ENCODE assay signal across 11 mouse cellular contexts in the genomic region with DNA sequence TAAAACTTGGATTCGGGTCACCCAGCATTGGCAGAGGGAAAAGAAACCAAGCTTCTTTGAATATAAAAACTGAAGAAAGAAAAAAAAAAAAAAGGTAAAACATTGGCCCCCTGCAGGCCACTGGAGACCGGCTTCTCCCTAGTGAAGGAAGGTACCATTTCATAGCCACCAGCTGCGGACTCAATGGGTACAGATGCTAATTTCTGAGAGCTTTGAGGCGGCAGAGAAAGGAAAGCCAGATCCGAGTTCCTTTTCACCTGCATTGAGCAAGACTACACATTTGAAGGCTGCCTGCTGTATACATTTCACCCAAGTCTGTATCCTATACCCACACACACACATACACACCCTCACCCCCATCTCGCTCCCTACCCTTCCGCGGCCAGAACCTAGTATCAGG. TPM values are rescaled to one million over a fixed set of nuclear protein-coding genes. Genes with fewer than 3 reads are reported as not detected.
DNase-seq lines count a peak whose midpoint lies in the region; ATAC-seq and TF ChIP-seq lines count a peak whose summit lies in the region.
"Had no signal": no experiment of that assay in that cellular context is flagged by ENCODE, and none has a peak within 500 bp of the region (broad histone marks: within the 10 kb centered on the region; RNA-seq: fewer than 3 reads in every experiment).

No protein-coding gene starts in this region.

- H3K4me2 ChIP-seq in kidney, embryonic 16.5 days (replicated peaks; ENCODE audit: low read depth, low read length): peak overlapping the region; percentile 51
- H3K4me2 ChIP-seq in embryonic facial prominence, embryonic 12.5 days (replicated peaks): peak overlapping the region; percentile 39
- peak overlapping the region; percentile 49 for H3K4me2 ChIP-seq in hindbrain, embryonic 13.5 days
- peak overlapping the region; percentile 48 for H3K4me2 ChIP-seq in midbrain, postnatal 0 days (ENCODE audit: low read depth, low read length, poor library complexity, severe bottlenecking)

- no peaks in the 10 kb centered on the region for H3K36me3 ChIP-seq in kidney, embryonic 16.5 days (ENCODE audit: insufficient read depth, low read length)
- H3K36me3 ChIP-seq in embryonic facial prominence, embryonic 12.5 days: no peaks in the 10 kb centered on the region
- H3K36me3 ChIP-seq in hindbrain, embryonic 13.5 days: no peaks in the 10 kb centered on the region
- H3K36me3 ChIP-seq in midbrain, postnatal 0 days (ENCODE audit: insufficient read depth, low read length): no peaks in the 10 kb centered on the region

- TF ChIP-seq CTCF in midbrain, postnatal 0 days (IDR thresholded peaks at IDR 0.05): peak; percentile 4; the same call in 1 of the 2 replicates

- ATAC-seq in kidney, embryonic 16.5 days (ENCODE audit: low FRiP score, low TSS enrichment): no peak
- no peak for ATAC-seq in embryonic facial prominence, embryonic 12.5 days (ENCODE audit: insufficient number of reproducible peaks, insufficient read depth, low FRiP score, low TSS enrichment)
- no peak for ATAC-seq in hindbrain, embryonic 13.5 days (ENCODE audit: low FRiP score)
- no peak for ATAC-seq in midbrain, postnatal 0 days (ENCODE audit: low FRiP score)

- no peak for DNase-seq in kidney, postnatal 25 days
- DNase-seq in midbrain, postnatal 0 days (ENCODE audit: low spot score): no peak
- no peak for DNase-seq in cerebellum, adult 9-11 months
- DNase-seq in ovary, adult 18-20 months (ENCODE audit: low spot score): no peak
- no peak for DNase-seq in gastrocnemius, postnatal 36 days
- DNase-seq: adrenal gland, adult 2 months; gastrocnemius, postnatal 14 days; right cerebral cortex, adult 18-20 months had no signal

- intact Hi-C loops in gastrocnemius, postnatal 36 days (cut with DNase I): no loop called here

- no peaks in the 10 kb centered on the region for H3K27me3 ChIP-seq in kidney, embryonic 16.5 days (ENCODE audit: insufficient read depth, low read length)
- no peaks in the 10 kb centered on the region for H3K27me3 ChIP-seq in embryonic facial prominence, embryonic 12.5 days
- H3K27me3 ChIP-seq in hindbrain, embryonic 13.5 days: 0 out of 2 replicates have a peak, but pooled peaks cover 11% of the 10 kb centered on the region
- H3K27me3 ChIP-seq in midbrain, postnatal 0 days (ENCODE audit: insufficient read depth, low read length): no peaks in the 10 kb centered on the region

- H3K9ac ChIP-seq in kidney, embryonic 16.5 days (replicated peaks; ENCODE audit: low read length): no peak overlapping the region; the same call in 1 of the 2 replicates
- H3K9ac ChIP-seq in embryonic facial prominence, embryonic 12.5 days: no peak overlapping the region
- peak overlapping the region; percentile 61 for H3K9ac ChIP-seq in hindbrain, embryonic 13.5 days
- H3K9ac ChIP-seq in midbrain, postnatal 0 days (replicated peaks; ENCODE audit: low read length, poor library complexity, severe bottlenecking): peak overlapping the region; percentile 51; the same call in 1 of the 2 replicates

- H3K4me1 ChIP-seq in kidney, embryonic 16.5 days (ENCODE audit: insufficient read depth, low read length): peaks cover 76% of the 10 kb centered on the region
- peaks cover 96% of the 10 kb centered on the region for H3K4me1 ChIP-seq in embryonic facial prominence, embryonic 12.5 days
- peaks cover 99% of the 10 kb centered on the region for H3K4me1 ChIP-seq in hindbrain, embryonic 13.5 days (replicated peaks)
- H3K4me1 ChIP-seq in midbrain, postnatal 0 days (ENCODE audit: insufficient read depth, low read length): peaks cover 10% of the 10 kb centered on the region; the same call in 1 of the 2 replicates

- H3K4me3 ChIP-seq in kidney, embryonic 16.5 days (ENCODE audit: low read length): no peak overlapping the region
- no peak overlapping the region for H3K4me3 ChIP-seq in embryonic facial prominence, embryonic 12.5 days
- H3K4me3 ChIP-seq in hindbrain, embryonic 13.5 days: peak overlapping the region; percentile 20; the same call in 1 of the 2 replicates
- peak overlapping the region; percentile 22; the same call in 1 of the 2 replicates for H3K4me3 ChIP-seq in midbrain, postnatal 0 days (ENCODE audit: low read depth, low read length)

- no peak overlapping the region for H3K27ac ChIP-seq in kidney, embryonic 16.5 days (ENCODE audit: low read length)
- H3K27ac ChIP-seq in embryonic facial prominence, embryonic 12.5 days: no peak overlapping the region
- H3K27ac ChIP-seq in hindbrain, embryonic 13.5 days: peak overlapping the region; percentile 71
- peak overlapping the region; percentile 73 for H3K27ac ChIP-seq in midbrain, postnatal 0 days (ENCODE audit: low read depth, low read length)

- H3K9me3 ChIP-seq in kidney, embryonic 16.5 days (ENCODE audit: low read length): no peaks in the 10 kb centered on the region
- no peaks in the 10 kb centered on the region for H3K9me3 ChIP-seq in embryonic facial prominence, embryonic 12.5 days
- no peaks in the 10 kb centered on the region for H3K9me3 ChIP-seq in hindbrain, embryonic 13.5 days
- no peaks in the 10 kb centered on the region for H3K9me3 ChIP-seq in midbrain, postnatal 0 days (ENCODE audit: low read length)

- 34% methylated on average over 8 of the region's 8 CpGs for WGBS in kidney, embryonic 16.5 days
- WGBS in embryonic facial prominence, embryonic 12.5 days: 17% methylated on average over 8 of the region's 8 CpGs
- WGBS in hindbrain, embryonic 13.5 days: 18% methylated on average over 8 of the region's 8 CpGs
- 33% methylated on average over 8 of the region's 8 CpGs for WGBS in midbrain, postnatal 0 days

RNA-seq across cellular contexts. Expression of a gene that starts 26.3 kb away (rescaled TPM):
- polyA plus RNA-seq in kidney, embryonic 16.5 days (2015; fragmentation: Nextera tagmentation; extraction: Ambion mirVana): 2.6 TPM in 2 replicates
- polyA plus RNA-seq in embryonic facial prominence, embryonic 12.5 days (2016; fragmentation: Nextera tagmentation; extraction: Ambion mirVana): 39.4 and 41.5 TPM in 2 replicates
- 27.0 and 31.0 TPM in 2 replicates for polyA plus RNA-seq in hindbrain, embryonic 13.5 days (2015; fragmentation: Nextera tagmentation; extraction: Ambion mirVana)
- 55.2 and 56.8 TPM in 2 replicates for total RNA-seq in midbrain, postnatal 0 days (2014; rRNA removed)
- polyA plus RNA-seq in midbrain, postnatal 0 days (2015; fragmentation: Nextera tagmentation; extraction: Ambion mirVana): 18.9 and 19.0 TPM in 2 replicates
- 1 to 10 TPM in 1 of 2 experiments, not detected in 1; 1.3 TPM for total RNA-seq in gastrocnemius, postnatal 36 days (2021)

Comparison
In these comparisons a context has a peak if more than half of its experiments do, and no peak if none do; other contexts are left out.
1. H3K27ac ChIP-seq: peak in hindbrain, embryonic 13.5 days (single experiment) and midbrain, postnatal 0 days (single experiment); none in kidney, embryonic 16.5 days (single experiment) and embryonic facial prominence, embryonic 12.5 days (single experiment).
2. H3K4me3 ChIP-seq: peak in hindbrain, embryonic 13.5 days (single experiment) and midbrain, postnatal 0 days (single experiment); none in kidney, embryonic 16.5 days (single experiment) and embryonic facial prominence, embryonic 12.5 days (single experiment).
3. H3K9ac ChIP-seq: peak in hindbrain, embryonic 13.5 days (single experiment) and midbrain, postnatal 0 days (single experiment); none in kidney, embryonic 16.5 days (single experiment) and embryonic facial prominence, embryonic 12.5 days (single experiment).
4. Peak in every context shown above with its lines, with median percentiles within 50 percentile points of each other: H3K4me2 ChIP-seq.